Mouse (Mus musculus) CD4-positive, CD25-positive, alpha-beta regulatory T cell, adult 4 months (primary cell): ENCODE measurements around the gene Arhgap10. TPM values are rescaled to one million over a fixed set of nuclear protein-coding genes. Genes with fewer than 3 reads are reported as not detected.

Source experiments
- ATAC-seq: one replicate; pipeline ENCODE4 v1.8.0; 2017
- polyA plus RNA-seq, 2 experiments: library from polyadenylated mRNA; unstranded; fragments of 100-300 nt; shearing (Covaris generic); gene quantifications; one replicate each; pipeline ENCODE4 v1.2.1; 2017

The Arhgap10 gene
- polyA plus RNA-seq, 2 experiments from 2014 or later, result 2.3 to 3.5 TPM

DNA sequence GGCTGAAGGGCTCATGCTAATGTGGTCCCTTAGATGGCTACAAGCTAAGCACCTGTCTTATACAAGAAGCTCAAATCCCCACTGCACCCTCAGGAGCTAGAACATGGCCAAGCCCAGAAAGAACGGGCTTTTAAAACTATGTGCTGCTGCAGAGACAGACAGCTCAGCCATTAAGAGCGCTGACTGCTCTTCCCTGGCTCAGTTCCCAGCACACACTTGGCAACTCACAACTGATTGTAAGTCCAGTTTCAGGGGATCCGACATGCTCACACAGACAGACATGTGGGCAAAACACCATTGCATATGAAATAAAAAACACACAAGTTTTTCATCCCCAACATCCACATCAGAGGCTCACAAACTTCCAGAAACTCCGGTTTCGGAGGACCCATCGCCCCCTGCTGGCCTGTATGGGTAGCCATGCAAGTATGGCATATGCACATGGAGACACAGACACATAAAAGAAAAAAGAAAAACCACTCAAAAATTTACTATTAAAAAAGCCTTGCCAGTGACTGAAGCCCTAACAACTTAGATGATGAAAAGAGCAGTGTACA is 77.4 kb downstream of the Arhgap10 start:
- no peak for ATAC-seq

DNA sequence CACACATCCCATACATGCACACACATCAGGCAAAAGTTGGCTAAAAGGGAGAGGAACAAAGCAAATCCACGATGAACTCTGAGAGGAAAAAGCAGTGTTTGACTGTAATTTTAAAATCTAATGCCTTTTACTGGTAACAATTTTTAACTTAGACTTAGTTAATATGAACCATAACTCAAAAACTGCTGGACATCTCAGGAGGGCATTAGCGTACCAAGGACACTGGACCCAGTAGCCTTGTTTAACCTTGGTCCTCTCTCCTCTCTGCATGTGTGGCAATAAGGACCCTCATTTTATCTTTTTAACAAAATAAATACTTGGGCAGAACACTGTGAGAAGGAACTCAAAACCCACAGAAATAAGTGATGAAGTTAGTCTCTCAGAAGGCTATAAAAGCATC is 78.1 kb downstream of the Arhgap10 start:
- ATAC-seq, result no peak

DNA sequence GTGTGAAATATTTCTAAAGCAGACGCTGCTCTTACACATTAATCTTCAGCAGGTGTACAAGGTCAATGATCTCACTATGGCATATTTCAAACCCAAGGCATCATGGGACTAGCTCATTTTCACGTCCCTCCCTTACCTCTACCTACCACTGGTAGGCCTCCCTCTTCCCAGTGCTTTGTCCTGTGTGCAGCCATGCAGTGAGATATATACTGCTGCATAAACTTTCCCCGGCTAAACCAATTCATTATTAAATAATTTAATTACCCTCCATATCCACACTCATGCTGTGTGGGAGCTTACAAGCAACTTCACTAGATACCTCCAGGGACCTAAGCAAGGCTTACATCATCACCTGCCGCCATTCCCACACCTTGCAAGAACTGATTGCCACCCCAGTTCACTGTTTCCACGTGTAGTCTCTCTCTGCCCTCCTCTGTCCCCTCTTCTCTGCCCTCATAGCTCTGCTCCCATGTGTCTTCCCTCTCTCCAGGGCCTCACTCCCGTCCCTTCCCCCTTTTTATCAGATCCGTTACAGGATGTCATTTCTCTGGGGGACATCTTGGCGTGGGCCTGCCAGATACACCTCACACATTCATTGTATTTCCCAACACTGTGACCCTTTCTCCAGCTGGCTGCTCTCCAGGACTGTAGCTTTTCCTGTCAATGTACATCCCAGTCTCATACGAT is 79.8 kb downstream of the Arhgap10 start:
- no peak for ATAC-seq

DNA sequence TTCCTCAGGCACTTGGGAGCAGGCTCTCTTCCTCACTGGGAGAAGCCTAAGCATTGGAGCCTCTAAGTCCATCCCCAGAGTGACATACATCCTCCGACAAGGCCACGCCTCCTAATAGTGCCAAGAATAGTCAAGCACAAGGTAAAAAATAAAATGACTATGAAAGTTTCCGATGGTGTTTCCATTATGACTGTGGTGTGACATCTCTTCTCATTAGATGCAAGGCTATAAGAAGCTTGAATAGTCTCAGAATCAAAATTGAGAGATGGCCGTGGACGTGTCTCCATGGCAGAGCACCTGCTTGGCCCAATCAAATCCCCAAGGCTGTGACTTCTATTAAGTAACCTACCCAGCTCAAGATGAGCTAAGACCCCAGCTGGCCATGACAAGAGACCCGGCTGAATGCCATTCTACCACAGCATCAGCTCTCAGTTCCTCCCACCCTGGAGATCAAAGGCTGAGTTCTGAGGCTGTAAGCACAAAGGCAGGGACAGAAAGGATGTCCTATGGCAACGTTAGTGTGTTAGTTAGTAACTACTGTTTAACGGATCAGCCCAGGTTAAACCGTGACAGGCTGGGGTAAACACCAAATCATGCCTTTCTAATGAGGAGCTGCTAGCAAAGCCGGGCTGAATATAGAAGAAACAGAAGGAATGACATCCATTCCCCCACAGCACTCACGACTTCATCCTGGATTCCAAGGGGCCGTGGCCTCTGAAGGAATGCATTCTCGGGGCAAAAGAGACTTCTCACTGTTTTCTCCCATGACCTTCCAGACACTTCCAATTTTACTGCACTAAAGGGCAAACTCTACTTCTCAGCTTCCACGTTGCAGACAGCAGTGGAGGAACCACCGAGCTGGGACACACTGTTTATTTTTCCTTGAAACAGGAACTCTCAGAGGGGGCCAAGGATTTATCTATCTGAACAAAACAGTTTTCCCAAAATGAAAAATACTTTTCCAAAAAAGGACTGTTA is 81.5 kb downstream of the Arhgap10 start:
- ATAC-seq, result peak; percentile 80

DNA sequence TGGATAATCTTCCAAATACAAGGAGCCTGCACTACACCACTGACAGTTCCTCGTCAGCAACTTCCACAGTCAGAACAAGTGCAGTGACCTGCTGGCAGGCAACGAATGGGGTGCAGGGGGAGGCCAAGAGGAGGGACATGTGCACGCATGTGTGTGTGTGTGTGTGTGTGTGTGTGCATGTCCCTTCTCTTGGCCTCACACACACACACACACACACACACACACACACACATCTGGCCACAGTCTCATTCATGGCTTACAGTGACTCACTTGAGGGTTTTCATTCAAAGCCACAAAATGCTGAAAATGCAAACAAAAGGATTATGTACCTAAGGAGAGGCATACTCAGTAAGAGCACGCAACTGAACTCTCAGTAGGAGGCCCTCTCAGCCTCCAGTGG is 84.5 kb downstream of the Arhgap10 start:
- ATAC-seq, result no peak

DNA sequence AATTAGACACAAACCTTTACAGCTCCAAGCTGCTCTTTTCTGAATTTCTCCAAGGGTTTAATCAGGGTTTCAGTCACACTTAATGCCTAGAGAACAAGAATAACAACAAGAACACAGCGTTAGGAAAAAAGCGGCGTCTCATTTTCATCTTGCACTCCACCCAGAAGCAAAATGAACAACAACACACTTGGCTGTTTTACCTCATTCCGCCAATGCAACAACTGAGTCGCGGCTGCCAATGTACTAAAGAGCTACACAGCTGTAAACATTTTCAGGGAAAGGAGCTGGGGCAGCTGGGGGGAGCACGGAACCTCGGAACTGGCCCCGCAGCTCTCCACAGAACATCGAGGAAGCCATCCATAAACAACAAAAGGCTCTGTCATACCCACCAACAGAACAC is 85.0 kb downstream of the Arhgap10 start:
- no peak for ATAC-seq

DNA sequence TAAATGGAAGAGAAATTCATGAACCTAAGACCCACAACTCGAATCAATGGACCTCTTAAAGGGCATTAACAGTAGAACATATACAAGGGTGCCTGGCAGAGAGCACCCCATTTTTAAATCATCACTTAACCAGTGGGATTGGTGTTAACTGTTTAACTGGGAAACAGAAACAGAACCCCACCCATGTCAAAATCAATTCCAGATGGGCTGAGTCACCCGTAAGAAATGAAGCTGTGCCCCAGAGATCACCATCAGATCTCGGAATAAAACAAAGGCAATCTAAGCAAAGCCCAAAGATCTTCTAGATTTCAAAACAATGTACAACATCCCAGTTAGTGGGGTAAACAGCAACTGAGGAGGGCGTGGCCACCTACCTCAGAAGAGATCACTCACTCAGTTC is 89.3 kb downstream of the Arhgap10 start:
- no peak for ATAC-seq

DNA sequence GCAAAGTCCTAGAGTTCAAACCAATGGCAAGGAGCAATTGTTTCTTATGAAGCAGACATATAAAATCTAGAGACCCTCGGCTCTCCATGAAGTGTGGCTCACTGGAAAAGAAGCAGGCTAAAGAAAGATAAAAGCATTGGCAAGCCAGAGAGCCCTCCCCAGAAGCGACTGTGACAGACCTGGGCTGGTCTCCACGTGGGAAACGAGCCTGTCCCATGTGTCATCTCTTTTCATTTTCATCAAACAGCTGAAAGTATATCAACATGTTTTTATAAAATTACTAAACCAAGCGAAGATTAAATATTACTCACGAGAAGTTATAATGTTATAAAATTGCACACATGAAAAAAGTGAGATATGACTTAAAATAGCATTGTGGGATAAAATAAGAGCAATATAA is 89.7 kb downstream of the Arhgap10 start:
- no peak for ATAC-seq

DNA sequence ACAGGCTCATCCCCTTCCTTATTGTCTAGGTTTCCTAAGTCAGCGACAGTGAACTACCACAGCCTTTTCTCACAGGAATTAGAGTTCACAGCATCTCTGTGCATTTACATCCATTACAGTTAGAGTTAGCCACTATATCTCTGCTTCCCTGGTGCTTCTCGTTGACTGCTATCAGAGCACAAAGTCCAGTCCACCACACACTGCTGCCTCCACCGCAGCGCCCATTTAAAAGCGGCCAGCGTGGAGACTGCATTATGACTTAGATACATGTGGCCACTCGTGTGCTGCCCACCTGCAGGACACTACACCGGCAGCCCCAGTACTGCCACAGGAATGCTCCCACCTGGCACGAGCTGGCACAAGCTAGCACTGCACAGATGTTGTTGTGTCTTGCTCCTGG is 90.3 kb downstream of the Arhgap10 start:
- ATAC-seq, result no peak

DNA sequence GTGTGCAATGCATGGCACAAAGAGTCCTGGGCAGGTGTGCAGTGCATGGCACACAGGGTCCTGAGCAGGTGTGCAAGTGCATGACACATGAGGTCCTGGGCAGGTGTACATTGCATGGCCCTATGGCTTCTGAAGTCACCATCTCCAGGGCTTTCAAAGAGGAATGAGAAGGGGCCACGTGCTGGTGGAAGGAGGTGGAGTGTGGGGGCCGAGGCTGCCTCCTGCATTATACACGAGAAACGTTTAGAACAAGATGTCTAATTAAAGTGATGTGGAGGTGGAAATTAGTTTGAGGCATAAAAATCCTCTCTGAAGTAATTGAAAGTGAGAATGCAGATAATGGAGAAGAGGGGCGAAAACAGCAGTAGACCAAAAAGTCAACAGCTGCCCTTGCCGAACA is 93.9 kb downstream of the Arhgap10 start:
- ATAC-seq, result no peak

DNA sequence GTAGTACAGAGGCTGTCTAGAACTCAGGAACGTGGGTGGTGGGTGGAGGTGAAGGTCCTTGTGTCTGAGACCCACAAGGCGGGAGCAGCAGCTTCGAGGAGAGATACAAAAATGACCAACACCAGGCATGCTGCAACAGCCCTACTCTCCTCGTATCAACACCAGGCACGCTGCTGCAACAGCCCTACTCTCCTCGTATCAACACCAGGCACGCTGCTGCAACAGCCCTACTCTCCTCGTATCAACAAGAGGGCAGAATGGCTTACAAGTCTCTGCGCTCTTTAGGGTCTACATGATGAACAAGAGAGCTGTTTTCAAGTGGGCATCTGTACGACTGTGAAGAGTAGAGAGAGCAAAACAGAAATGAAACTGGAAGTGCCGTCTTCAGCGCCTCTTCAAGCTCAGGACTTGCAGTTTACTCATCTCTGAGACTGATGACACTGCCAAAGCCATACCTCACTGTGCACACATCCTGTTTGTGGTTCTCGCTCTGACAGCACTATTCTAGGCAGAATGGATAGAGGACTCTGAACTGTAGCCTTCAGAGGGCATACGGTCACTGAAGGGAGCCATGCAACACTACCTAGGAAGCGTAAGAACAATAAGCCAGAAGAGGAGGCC is 95.0 kb downstream of the Arhgap10 start:
- ATAC-seq, result peak; percentile 95

DNA sequence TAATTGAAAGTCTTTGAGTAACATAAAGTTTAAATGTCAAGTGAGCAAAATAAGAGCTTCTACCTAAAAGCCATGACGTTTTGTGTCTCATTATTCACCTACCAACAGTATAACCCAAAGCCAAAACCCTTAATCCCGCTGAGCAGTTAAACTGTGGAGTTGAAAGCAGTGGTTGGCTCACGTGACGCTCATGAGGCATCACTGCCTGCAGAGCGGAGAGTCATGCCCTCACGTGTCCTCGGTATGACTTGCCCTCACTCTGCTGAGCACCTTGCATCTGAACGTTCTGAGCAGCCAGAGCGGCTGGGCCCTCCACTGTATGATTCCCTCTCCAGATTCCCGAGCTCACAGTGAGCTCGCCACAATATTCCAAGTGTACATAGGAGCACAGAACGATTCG is 96.2 kb downstream of the Arhgap10 start:
- no peak for ATAC-seq

DNA sequence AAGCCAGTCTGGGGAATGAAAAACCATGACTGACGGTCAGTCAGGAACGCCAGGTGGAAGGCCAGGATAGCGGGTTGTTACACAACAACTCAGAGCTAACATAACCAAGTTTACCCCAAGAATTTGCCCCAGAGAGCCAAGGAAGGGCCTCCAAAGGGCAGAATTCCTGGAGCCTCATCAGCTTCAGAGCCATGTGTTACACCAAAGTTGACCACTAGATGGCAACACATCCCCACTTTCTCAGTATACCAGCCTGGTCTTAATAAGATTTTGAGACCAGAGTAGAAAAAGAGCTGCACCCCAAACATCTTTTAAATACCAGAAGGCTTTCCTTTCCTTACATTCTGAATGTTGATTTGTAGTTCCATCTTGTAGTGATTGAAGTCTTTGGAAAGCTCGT is 98.0 kb downstream of the Arhgap10 start:
- ATAC-seq, result peak; percentile 19

DNA sequence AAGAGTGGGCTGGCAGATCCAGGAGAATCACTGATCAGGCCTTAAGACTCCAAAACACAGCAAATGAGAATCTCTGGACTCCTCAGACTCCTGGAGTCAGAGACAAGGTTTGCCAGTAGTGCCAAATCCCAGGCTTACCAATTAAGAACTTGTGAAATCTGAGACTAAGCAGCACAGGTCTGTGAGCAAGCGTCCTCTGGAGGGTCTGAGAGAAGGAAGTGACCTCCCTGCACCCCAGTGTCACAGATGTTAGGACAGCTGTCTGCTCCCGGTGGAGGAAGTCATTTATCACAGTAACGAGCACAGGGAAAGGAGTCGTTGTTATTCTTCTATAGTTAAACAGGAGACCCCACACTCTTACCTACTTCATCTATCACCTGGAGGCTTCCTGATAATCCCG is 101.0 kb downstream of the Arhgap10 start:
- no peak for ATAC-seq

DNA sequence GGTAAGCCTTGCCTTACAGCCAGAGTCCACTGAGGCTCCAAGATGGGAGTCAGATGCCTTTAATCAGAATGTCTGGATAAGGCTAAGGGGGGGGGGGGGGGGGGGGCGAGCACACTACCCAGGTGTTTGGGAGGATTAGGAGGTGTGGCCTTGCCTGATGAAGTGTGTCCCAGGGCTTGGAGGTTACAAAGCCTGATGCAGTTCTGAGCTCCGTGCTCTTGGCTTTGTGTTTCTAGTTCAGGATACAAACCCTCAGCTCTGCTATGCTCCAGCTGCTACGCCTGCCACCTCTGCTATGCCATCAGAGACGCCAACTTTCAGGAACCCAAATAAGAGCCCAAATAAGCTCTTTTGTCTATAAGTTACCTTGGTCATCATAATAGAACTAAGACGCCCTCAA is 101.7 kb downstream of the Arhgap10 start:
- no peak for ATAC-seq

DNA sequence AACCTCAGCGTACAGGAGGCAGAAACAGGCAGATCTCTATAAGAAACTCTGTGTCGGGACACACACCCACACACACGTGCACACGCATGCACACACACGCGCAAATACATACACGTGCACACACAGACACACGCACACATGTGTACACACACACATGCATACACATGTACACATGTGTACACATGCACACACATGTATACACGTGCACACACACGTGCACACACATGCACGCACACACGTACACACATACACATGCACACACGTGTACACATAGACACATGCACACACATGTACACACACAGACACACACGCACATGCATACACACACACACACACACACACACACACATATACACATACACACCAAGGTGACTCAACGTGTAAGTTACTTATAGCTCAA is 106.5 kb downstream of the Arhgap10 start:
- no peak for ATAC-seq

DNA sequence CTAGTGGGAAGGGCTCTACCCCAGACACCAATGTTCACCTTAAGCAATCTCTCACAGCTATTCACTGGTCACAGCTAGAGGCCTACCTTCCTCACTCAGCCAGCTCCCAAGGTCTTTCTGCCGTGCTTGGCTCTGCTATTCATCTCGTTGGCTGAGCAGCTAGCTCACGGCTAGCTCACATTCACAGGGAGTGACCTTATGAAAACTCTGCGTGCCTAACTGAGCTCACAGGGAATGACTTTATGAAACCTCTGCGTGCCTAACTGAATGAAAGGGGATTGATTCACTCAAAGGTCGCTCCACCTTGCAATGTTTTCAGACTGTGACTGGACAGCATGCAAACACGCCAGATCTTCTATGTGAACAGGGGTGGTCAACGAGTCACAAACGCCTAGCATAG is 107.4 kb downstream of the Arhgap10 start:
- ATAC-seq, result no peak

DNA sequence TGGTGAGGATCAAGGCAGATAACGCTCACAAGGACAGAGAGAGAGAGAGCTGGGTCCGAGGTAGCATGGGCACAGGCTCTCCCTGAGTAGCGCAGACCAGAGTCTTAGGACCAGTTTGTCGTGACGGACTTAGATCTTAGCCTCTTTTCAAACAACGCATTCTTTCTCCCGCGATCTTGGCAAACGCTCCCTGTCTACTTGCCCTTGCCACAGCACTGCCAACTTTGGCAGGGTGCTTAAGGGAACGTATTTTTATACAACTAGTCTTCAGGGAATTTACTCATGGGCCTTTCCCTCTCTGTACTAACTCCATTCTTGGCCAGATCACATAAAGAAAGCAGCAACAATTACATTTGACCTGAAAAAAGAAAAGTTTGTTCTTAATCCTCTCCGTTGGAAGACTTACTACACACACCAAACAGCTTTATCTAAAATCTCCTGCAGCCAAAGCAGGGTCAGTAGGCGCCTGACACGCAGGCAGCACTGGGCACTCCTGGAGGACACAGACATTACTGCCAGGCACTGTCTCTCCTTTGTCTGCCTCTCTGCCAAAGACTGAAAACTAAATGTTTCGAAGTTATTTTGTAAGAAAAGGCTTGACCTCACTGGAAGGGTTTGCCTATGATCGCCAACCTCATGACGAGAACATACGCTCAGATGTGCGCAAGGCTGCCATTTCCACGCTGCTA is 109.1 kb downstream of the Arhgap10 start:
- no peak for ATAC-seq

DNA sequence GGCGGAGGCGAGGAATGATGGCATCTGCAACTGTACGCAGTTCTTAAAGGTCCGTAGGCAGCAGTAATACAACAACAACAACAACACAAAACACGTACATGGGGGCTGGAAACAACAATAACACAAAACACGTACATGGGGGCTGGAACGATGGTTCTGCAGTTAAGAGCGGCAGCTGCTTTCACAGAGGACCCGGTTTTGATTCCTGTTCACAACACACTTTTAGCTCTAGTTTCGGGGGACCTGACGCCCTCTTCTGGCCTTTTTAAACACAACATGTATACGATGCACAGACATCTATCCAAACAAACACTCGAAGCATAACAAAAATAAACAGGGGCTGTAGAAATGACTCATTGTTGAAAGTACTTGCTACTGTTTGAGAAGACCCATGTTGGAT is 110.9 kb downstream of the Arhgap10 start:
- no peak for ATAC-seq

DNA sequence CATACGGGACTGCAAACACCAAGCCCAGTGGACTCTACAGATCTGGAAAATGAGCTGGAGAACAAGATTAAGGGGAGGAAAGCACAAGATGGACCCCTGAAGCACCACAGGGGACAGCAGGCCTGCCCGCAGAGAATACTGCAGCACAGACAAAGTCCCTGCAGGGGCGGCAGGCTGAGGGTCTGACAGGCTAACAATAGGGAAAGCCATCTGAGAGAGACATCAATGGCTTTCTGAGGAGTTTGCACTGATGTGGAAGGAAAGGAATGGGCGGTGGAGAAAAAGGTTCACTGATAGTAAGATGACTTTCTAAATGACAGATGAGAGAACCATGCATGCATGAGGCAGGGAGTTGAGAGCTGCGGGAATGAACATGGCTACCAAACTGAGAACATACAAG is 111.3 kb downstream of the Arhgap10 start:
- no peak for ATAC-seq

DNA sequence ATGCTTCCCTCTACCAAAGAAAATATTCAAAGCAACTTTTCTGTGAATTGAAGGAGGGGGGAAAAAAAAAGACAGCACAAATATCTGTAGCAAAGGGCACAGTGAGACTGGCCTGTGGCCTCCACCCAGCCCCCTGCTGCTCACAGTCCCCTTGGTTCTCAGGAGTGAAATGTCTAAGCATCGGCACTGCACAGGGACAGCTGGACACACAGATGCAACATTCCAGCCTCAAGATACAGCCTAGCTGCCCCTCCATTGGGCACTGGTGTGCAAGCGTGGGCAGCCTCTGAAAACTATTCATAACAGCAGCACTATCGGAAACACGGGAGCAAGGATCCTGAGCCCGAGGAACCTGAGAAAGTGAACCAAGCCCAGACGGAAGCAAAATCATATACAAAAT is 113.7 kb downstream of the Arhgap10 start:
- no peak for ATAC-seq

DNA sequence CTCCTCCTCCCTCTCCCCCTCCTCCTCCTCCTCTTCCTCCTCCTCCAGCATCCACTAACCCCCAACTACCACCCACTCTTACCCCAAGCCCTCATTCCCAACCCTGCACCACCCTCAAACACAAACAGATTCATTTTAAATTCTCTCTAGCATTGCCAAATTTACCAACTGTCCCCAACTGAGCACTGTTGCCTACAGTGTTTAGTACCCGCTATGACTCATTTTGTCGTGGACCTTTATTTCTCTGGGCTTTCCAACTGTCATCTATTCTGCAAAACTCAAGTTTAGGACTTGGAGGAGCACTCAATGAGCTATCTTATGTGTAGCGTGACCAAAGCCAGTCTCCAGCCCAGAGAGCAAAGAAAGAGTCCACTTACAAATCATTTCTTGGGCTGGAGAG is 115.8 kb downstream of the Arhgap10 start:
- ATAC-seq, result no peak

DNA sequence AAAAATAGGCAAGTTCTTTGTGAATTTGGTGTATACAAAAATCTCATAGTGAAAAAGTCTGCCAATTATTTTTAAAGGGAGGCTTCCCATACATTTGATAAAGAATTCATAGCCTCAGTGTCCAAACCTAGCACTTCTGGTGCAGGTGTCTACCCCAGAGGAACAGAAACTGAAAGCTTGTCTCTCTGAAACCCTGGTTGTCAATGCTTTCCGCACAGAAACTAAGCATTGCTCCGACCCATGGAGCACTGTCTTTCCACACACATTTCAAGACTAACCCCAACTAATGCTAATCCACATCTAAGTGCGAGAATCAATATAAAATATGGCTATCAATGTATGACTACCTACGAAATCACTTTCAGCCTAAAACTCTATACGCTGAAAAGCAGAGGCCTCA is 116.6 kb downstream of the Arhgap10 start:
- ATAC-seq, result no peak
